Mouse (Mus musculus) embryonic facial prominence, embryonic 13.5 days (tissue): ENCODE data around the gene Cd2ap. TPM values are rescaled to one million over a fixed set of nuclear protein-coding genes. Genes with fewer than 3 reads are reported as not detected.
A peak's percentile ranks its signal among the peaks of the same experiment; 100 is the strongest.

Experiments
- ATAC-seq: fragments of 200-750 bp; cut with Nextera tagmentation; 2 replicates; pipeline ENCODE4 v1.8.0; 2017; ENCODE audit warnings: low read depth; ENCODE audit not compliant: insufficient number of reproducible peaks, insufficient read depth, low FRiP score, low TSS enrichment
- H3K27ac ChIP-seq: fragments of 300-500 bp; sonication (generic); 2 replicates; pipeline ENCODE4 v1.5.1; 2015; ENCODE audit warnings: moderate library complexity, mild to moderate bottlenecking, inconsistent platforms
- H3K27me3 ChIP-seq: fragments of 300-500 bp; sonication (generic); 2 replicates; pipeline ENCODE4 v1.6.1; 2015; ENCODE audit warnings: mild to moderate bottlenecking, inconsistent platforms
- H3K36me3 ChIP-seq: fragments of 300-500 bp; sonication (generic); 2 replicates; pipeline ENCODE4 v1.6.1; 2015; ENCODE audit warnings: mild to moderate bottlenecking, inconsistent platforms
- H3K4me1 ChIP-seq: fragments of 300-500 bp; sonication (generic); 2 replicates; pipeline ENCODE4 v1.6.1; 2015; ENCODE audit warnings: inconsistent platforms
- H3K4me2 ChIP-seq: fragments of 300-500 bp; sonication (generic); 2 replicates; pipeline ENCODE4 v1.6.1; 2015; ENCODE audit warnings: moderate library complexity, mild to moderate bottlenecking, inconsistent platforms
- H3K4me3 ChIP-seq: fragments of 300-500 bp; sonication (generic); 2 replicates; pipeline ENCODE4 v1.5.1; 2015; ENCODE audit warnings: mild to moderate bottlenecking, inconsistent platforms
- H3K9ac ChIP-seq: fragments of 300-500 bp; sonication (generic); 2 replicates; pipeline ENCODE4 v1.6.1; 2015; ENCODE audit warnings: mild to moderate bottlenecking, inconsistent platforms
- H3K9me3 ChIP-seq: fragments of 300-500 bp; sonication (generic); 2 replicates; pipeline ENCODE4 v1.6.1; 2016; ENCODE audit warnings: inconsistent platforms
- WGBS: fragments of 180-500 bp; shearing (Covaris S2); methylation state at CpG from one replicate; pipeline ENCODE4 v1.1.7; 2015; ENCODE audit warnings: mixed read lengths; 5-methylcytosine and 5-hydroxymethylcytosine counted together
- polyA plus RNA-seq: library from polyadenylated mRNA; unstranded; fragments of >200 nt; fragmentation: Nextera tagmentation; extraction: Ambion mirVana; gene quantifications from 2 replicates; pipeline ENCODE4 v1.2.1, GENCODE M21; 2015

The Cd2ap gene
- polyA plus RNA-seq, 1 experiment from 2014 or later: 22.3 TPM

DNA sequence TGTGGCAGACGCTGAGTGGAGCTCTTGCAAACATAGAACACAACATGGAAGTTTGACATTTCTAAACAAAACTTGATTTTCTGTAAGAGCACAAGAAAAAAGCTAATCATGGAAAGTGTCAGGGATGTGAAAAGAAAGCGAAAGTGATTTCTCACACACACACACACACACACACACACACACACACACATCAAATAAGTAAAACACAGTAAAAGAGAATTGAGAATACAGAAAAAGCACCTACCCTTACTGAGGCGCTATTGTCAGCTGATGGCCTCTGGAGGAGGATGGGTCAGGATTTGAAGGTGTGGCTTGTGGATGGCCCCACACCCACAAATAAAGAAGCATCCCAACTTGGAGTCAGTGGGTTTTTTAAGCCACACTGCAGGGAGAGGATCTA lies 19.0 kb downstream of the Cd2ap start:
- H3K9me3 ChIP-seq: no peaks in the 10 kb centered on the region
- H3K27ac ChIP-seq: no peak overlapping the region
- H3K36me3 ChIP-seq: no peaks in the 10 kb centered on the region
- no peak overlapping the region for H3K9ac ChIP-seq
- no peak overlapping the region for H3K4me3 ChIP-seq
- no peak for ATAC-seq
- H3K4me2 ChIP-seq: no peak overlapping the region
- peaks cover 6% of the 10 kb centered on the region; the same call in 1 of the 2 replicates for H3K4me1 ChIP-seq
- 91% methylated on average over 3 of the region's 3 CpGs for WGBS
- H3K27me3 ChIP-seq: no peaks in the 10 kb centered on the region

DNA sequence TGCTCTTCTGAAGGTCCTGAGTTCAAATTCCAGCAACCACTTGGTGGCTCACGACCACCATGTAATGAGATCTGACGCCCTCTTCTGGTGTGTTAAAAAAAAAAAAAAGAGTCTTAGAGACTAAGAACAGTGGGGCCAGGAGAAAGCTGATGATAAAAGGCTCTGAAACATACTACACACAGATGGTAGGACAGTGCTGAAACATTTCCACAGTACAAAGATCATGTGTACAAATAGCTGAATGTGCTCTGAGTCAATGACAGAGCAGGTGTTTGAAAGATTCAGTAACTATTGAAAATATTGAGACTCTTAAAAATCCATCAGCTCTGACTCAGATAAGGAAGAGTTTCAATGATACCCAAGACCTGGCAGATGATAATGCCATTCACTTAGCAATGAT lies 29.4 kb downstream of the Cd2ap start:
- H3K9me3 ChIP-seq: no peaks in the 10 kb centered on the region
- H3K4me2 ChIP-seq: no peak overlapping the region
- H3K4me1 ChIP-seq: no peaks in the 10 kb centered on the region
- H3K9ac ChIP-seq: no peak overlapping the region
- H3K4me3 ChIP-seq: no peak overlapping the region
- no peak for ATAC-seq
- peaks cover 23% of the 10 kb centered on the region for H3K36me3 ChIP-seq
- H3K27ac ChIP-seq: no peak overlapping the region
- 78% methylated on average over 2 of the region's 2 CpGs for WGBS
- H3K27me3 ChIP-seq: no peaks in the 10 kb centered on the region

DNA sequence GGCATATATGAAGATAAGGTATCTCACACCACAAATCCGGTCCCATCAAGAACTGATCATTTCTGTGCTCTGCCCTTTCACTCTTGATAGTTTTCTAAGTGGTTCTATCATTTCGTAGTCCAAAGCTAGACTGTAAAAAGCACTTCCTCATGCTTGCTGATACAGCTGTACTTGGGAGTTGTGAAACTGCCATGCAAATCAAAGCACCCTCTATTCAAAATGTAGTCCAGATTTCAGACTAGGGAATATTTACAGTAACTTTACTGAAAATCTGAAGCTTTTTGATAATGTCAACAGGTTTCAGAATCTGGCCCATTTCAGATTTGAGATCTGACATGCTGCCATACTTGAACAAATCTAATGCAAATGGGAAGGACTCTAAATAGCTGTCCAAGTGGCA lies 39.3 kb downstream of the Cd2ap start:
- Histone ChIP-seq H3K4me2 (no peak overlapping the region), H3K27me3 (no peaks in the 10 kb centered on the region), H3K9me3 (no peaks in the 10 kb centered on the region), H3K4me3 (no peak overlapping the region), H3K9ac (no peak overlapping the region), H3K27ac (no peak overlapping the region), H3K4me1 (no peaks in the 10 kb centered on the region), H3K36me3 (peaks cover 16% of the 10 kb centered on the region)
- ATAC-seq: no peak
- 87% methylated on average over 2 of the region's 2 CpGs for WGBS

DNA sequence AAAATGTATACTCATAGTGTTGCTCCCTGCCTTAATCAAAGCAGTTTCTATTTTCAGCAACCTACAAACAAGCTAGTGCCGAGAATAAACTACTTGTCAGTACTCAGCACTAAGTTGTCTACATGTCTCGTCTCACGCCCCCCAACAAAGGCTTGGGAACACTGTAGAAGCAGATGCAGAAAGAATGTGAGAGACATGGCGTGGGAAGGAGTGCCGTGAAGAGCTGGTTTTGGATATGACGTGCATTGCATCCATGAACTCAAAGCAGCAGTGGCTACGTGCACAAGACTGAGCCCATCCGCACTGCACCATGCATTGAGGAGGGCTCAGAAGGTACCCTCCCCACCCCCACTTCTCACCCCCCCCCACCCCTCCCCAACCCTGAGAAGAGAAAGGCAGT lies 53.7 kb downstream of the Cd2ap start:
- H3K4me2 ChIP-seq: no peak overlapping the region
- ATAC-seq: no peak
- H3K4me1 ChIP-seq: no peaks in the 10 kb centered on the region
- no peaks in the 10 kb centered on the region for H3K27me3 ChIP-seq
- no peak overlapping the region for H3K27ac ChIP-seq
- no peaks in the 10 kb centered on the region for H3K9me3 ChIP-seq
- H3K4me3 ChIP-seq: no peak overlapping the region
- no peak overlapping the region for H3K9ac ChIP-seq
- H3K36me3 ChIP-seq: peaks cover 42% of the 10 kb centered on the region
- 96% methylated on average over 8 of the region's 8 CpGs for WGBS

DNA sequence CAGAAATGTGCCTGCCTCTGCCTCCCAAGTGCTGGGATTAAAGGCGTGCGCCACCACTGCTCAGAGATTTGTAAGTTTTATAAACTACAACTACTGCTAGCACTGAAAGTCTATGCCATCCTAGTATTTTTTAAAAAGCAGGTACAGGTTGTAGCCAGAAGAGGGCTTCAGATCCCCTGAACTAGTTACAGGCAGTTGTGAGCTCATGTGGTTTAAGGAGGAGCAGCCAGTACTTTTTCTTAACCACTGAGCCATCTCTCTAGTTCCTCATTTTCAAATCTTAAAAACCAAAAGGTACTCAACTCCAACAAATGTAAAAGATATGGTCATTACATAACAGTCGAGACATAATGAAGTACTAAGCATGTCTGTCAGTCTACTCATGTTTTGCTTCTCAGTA lies 61.1 kb downstream of the Cd2ap start:
- Histone ChIP-seq H3K4me1 (no peaks in the 10 kb centered on the region), H3K9ac (no peak overlapping the region), H3K27ac (no peak overlapping the region), H3K9me3 (no peaks in the 10 kb centered on the region), H3K36me3 (peaks cover 30% of the 10 kb centered on the region), H3K4me2 (no peak overlapping the region), H3K27me3 (no peaks in the 10 kb centered on the region), H3K4me3 (no peak overlapping the region)
- ATAC-seq: no peak
- WGBS: 94% methylated on average over 3 of the region's 3 CpGs

DNA sequence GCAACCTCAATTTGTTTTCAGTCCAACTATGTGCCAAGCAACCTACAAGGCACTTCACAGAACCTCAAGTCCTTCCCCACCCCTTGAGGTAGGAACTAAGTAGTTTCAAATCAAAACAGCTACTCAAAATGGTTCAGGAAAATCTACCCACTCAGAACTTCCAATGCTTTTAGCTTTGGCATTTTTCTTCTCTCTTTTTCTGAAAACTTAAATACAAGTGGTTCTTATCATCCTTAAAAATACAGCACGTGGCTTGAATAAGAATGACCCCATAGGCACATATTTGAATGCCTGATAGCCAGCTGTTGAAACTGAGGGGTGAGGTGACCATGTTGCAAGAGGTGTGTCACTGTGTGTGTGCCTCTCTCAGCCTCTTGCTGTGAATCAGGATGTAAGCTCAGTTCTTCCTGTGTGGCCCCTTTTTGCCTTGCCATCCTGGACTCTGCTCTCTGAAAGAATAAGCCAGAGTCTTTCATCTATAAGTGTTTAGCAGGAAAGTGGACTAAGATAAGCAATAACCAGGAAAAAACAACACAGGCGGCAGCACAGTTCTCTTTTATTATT lies 84.0 kb downstream of the Cd2ap start:
- ATAC-seq: no peak

DNA sequence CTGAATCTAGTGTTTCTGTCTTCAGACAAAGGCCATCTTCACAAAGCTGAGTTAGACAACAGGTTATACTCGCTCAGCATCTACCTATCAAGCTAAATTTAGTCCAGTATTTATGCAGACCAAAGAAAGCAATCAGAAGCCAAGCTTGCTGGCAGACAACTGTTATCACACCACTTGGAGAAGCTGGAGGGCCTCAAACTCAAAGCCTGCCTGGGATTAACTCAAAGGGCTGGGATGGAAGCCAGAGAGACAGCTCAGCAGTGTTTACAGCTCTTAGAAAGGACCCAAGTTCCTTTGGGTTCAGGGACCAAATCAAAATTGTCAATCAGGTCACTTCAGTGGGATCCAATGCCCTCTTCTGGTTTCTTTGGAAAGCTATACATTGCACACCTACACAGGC lies 85.7 kb downstream of the Cd2ap start:
- Histone ChIP-seq H3K4me2 (no peak overlapping the region), H3K4me1 (0 out of 2 replicates have a peak, but pooled peaks cover 3% of the 10 kb centered on the region), H3K36me3 (peaks cover 6% of the 10 kb centered on the region; the same call in 1 of the 2 replicates), H3K9me3 (no peaks in the 10 kb centered on the region), H3K27ac (no peak overlapping the region), H3K9ac (no peak overlapping the region), H3K27me3 (no peaks in the 10 kb centered on the region), H3K4me3 (no peak overlapping the region)
- no peak for ATAC-seq
- 90% methylated on average over 1 of the region's 1 CpGs for WGBS

More for the DNA sequence above, 84.0 kb downstream of the Cd2ap start:
- Histone ChIP-seq H3K9ac (no peak overlapping the region), H3K36me3 (peaks cover 16% of the 10 kb centered on the region), H3K4me1 (0 out of 2 replicates have a peak, but pooled peaks cover 3% of the 10 kb centered on the region), H3K27me3 (no peaks in the 10 kb centered on the region), H3K4me2 (no peak overlapping the region), H3K27ac (no peak overlapping the region), H3K4me3 (no peak overlapping the region), H3K9me3 (no peaks in the 10 kb centered on the region)
- 89% methylated on average over 2 of the region's 2 CpGs for WGBS

DNA sequence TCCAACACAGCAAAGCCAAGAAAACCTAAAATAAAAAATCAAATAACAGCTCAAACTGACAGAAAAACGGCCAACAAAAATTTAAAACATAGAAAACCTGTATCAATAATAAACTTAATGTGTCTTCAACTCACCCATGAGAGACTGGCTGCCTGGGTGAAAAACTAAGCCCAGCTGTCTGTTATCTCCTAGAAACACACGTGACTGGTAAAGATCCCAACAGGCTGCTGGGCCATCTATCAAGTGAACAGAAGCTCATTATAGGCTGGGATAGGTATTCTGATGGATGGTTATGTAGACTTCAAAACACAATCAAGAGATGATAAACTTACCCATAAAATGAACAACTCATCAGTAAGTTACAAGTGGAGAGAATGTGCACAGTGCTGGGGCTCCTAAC lies 86.7 kb downstream of the Cd2ap start:
- 79% methylated on average over 2 of the region's 2 CpGs for WGBS
- Histone ChIP-seq H3K4me3 (no peak overlapping the region), H3K9me3 (no peaks in the 10 kb centered on the region), H3K36me3 (peaks cover 6% of the 10 kb centered on the region; the same call in 1 of the 2 replicates), H3K27me3 (no peaks in the 10 kb centered on the region), H3K9ac (no peak overlapping the region), H3K4me1 (0 out of 2 replicates have a peak, but pooled peaks cover 3% of the 10 kb centered on the region), H3K4me2 (no peak overlapping the region), H3K27ac (no peak overlapping the region)
- ATAC-seq: no peak

DNA sequence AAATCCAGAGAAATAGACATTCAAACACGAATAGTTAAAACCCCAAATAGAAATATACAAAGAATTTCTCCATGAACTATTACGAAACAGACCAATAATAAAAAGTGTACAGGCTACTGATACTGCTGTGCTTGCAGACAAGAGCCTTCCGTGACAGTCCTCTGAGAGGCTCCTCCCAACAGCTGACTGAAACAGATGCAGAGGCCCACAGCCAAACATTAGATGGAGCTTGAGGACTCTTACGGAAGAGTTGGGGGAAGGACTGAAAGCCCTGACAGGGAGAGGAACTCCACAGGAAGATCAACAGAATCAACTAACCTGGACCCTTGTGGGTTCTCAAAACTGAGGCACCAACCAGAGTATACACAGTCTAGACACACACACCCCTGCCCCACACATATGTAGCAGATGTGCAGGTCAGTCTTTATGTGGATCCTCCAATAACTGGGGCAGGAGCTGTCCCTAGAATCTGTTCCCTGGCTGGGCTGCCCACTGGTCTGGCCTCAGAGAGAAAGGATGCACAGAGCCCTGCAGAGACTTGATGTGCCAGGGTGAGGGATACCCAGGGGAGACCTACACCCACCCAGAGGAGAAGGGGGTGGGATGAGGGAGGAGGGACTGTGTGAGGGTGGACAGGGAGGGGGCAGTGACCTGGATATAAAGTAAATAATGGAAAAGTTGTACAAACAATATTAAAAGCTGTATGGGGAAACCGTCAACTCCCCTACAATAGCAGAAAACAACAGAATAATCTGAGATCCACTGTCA lies 87.6 kb downstream of the Cd2ap start:
- peaks cover 5% of the 10 kb centered on the region; the same call in 1 of the 2 replicates for H3K36me3 ChIP-seq
- no peaks in the 10 kb centered on the region for H3K9me3 ChIP-seq
- no peak overlapping the region for H3K9ac ChIP-seq
- H3K4me1 ChIP-seq: 0 out of 2 replicates have a peak, but pooled peaks cover 3% of the 10 kb centered on the region
- no peak overlapping the region for H3K4me3 ChIP-seq
- 88% methylated on average over 5 of the region's 5 CpGs for WGBS
- H3K27ac ChIP-seq: no peak overlapping the region
- no peaks in the 10 kb centered on the region for H3K27me3 ChIP-seq
- no peak overlapping the region for H3K4me2 ChIP-seq
- no peak for ATAC-seq

DNA sequence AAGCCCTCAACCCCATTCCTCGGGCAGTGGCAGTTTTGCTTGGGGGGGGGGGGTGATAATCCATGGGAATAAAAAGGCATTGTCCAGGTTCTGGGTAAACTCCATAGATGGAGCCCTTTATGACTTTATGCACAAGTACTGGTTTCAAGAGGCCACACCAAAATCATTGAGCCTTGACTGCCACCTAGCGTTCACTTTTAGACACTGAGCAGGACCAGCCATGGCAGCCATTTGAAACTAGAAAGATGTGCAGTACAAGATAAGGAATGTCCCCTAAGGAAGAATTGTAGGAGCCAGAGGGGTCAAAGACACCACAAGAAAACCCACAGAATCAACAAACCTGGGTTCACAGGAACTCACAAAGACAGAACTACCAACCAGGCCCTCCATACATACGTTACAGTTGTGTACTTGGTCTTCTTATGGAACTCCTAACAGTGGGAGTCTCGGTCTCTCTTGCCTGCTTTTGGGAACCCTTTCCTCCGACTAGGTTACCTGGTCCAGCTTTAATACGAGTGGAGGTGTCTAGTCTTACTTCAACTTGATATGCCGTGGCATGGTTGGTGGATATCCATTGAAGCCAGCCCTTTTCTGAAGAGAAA lies 94.2 kb downstream of the Cd2ap start:
- H3K9ac ChIP-seq: no peak overlapping the region
- H3K9me3 ChIP-seq: no peaks in the 10 kb centered on the region
- no peaks in the 10 kb centered on the region for H3K4me1 ChIP-seq
- no peaks in the 10 kb centered on the region for H3K36me3 ChIP-seq
- WGBS: 52% methylated on average over 7 of the region's 7 CpGs
- H3K27me3 ChIP-seq: no peaks in the 10 kb centered on the region
- no peak overlapping the region for H3K4me3 ChIP-seq
- 0 out of 2 replicates have a peak, but pooled peaks have one; percentile 74 for ATAC-seq
- no peak overlapping the region for H3K27ac ChIP-seq
- H3K4me2 ChIP-seq: no peak overlapping the region

DNA sequence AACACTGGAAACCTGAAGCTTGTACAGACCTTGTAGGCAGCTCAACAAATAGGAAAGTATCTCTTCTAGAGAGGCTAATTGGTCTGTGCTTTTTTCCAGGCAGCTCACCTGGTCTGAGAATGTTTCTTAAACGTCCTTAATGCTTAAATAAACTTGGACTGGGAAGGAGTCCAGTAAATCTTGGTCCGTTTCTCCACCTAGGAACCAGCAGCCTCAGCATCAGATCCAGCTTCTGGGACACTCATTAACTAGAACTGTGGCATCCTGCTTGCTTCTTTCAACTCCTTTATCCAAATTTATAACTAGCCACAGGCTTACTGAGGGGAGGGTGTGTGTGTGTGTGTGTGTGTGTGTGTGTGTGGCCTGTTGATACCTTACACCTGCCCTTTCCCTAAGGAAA lies 122.7 kb downstream of the Cd2ap start:
- H3K36me3 ChIP-seq: no peaks in the 10 kb centered on the region
- ATAC-seq: no peak
- H3K27me3 ChIP-seq: no peaks in the 10 kb centered on the region
- H3K9me3 ChIP-seq: no peaks in the 10 kb centered on the region
- no peak overlapping the region for H3K9ac ChIP-seq
- 56% methylated on average over 2 of the region's 2 CpGs for WGBS
- no peak overlapping the region for H3K27ac ChIP-seq
- no peak overlapping the region for H3K4me2 ChIP-seq
- no peaks in the 10 kb centered on the region for H3K4me1 ChIP-seq
- H3K4me3 ChIP-seq: no peak overlapping the region

DNA sequence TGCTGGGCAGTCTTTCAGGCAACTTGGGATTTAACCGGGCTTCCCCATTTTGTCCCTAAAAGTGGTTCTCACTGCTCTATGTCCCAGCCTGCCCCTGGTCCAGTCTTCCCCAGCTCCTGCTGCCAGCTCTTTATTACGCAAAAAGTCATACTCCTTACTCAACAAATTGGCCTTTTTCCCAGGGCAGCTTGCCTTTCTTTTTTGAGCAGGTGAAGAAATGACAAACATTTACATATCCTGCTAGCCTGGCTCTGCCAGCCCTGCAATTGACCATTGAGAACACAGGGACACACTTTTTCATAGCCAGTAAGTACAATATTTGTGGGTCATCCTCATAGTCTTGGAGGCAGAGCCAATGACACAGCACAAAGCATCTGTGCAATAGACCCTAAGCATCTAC lies 124.3 kb downstream of the Cd2ap start:
- Histone ChIP-seq H3K4me1 (no peaks in the 10 kb centered on the region), H3K9me3 (no peaks in the 10 kb centered on the region), H3K9ac (no peak overlapping the region), H3K4me3 (no peak overlapping the region), H3K36me3 (no peaks in the 10 kb centered on the region), H3K27me3 (no peaks in the 10 kb centered on the region), H3K4me2 (no peak overlapping the region), H3K27ac (no peak overlapping the region)
- no peak for ATAC-seq
- WGBS: 90% methylated on average over 2 of the region's 2 CpGs
